In the genomic region with DNA sequence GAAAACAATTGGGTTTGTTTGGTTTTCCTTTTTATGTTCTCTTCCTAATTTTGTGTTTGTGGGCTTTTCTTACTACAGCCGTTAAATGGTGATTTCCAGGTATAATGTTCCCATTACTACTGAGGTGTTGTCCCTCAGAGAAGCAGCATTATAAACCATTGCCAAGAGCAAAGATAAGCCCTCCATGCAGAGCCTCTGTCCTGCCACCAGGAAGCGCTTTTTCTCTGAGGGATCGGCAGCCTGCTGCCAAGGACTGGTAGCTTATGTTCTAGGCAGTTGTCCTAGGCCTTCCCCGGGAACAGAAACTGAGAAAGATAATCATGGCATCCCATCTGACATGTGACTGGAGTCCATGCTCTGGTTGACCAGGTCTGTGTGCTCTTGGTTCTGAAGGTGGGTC, we compare ENCODE assay signal across 17 mouse cellular contexts. TPM values are rescaled to one million over a fixed set of nuclear protein-coding genes. Genes with fewer than 3 reads are reported as not detected.
DNase-seq lines count a peak whose midpoint lies in the region; ATAC-seq and TF ChIP-seq lines count a peak whose summit lies in the region.
"Had no signal": no experiment of that assay in that cellular context is flagged by ENCODE, and none has a peak within 500 bp of the region (broad histone marks: within the 10 kb centered on the region; RNA-seq: fewer than 3 reads in every experiment).

No protein-coding gene starts in this region.

- H3K9me3 ChIP-seq in forebrain, embryonic 12.5 days = no peaks in the 10 kb centered on the region
- no peaks in the 10 kb centered on the region for H3K9me3 ChIP-seq in forebrain, embryonic 10.5 days
- H3K9me3 ChIP-seq in midbrain, embryonic 16.5 days (replicated peaks; ENCODE audit: control insufficient read depth, low read length, poor library complexity, severe bottlenecking) = no peaks in the 10 kb centered on the region
- H3K9me3 ChIP-seq: heart, embryonic 13.5 days; kidney, embryonic 15.5 days had no signal

- peaks cover 76% of the 10 kb centered on the region for H3K36me3 ChIP-seq in forebrain, embryonic 12.5 days (replicated peaks)
- peaks cover 90% of the 10 kb centered on the region for H3K36me3 ChIP-seq in forebrain, embryonic 10.5 days (replicated peaks)
- H3K36me3 ChIP-seq in midbrain, embryonic 16.5 days (ENCODE audit: control insufficient read depth, insufficient read depth, low read length) = peaks cover 15% of the 10 kb centered on the region

- H3K4me2 ChIP-seq in forebrain, embryonic 12.5 days = no peak overlapping the region
- no peak overlapping the region for H3K4me2 ChIP-seq in midbrain, embryonic 16.5 days (ENCODE audit: low read length)
- H3K4me2 ChIP-seq: heart, embryonic 13.5 days; kidney, embryonic 15.5 days had no signal

- H3K4me1 ChIP-seq in forebrain, embryonic 12.5 days = peaks cover 27% of the 10 kb centered on the region
- H3K4me1 ChIP-seq in forebrain, embryonic 10.5 days = peaks cover 30% of the 10 kb centered on the region
- peaks cover 14% of the 10 kb centered on the region for H3K4me1 ChIP-seq in midbrain, embryonic 16.5 days (ENCODE audit: control insufficient read depth, insufficient read depth, low read length)

- H3K27ac ChIP-seq in forebrain, embryonic 12.5 days = 0 out of 2 replicates have a peak overlapping the region, but pooled peaks have one; percentile 92
- no peak overlapping the region for H3K27ac ChIP-seq in forebrain, embryonic 10.5 days
- H3K27ac ChIP-seq in layer of hippocampus, adult 2 months = 0 out of 2 replicates have a peak overlapping the region, but pooled peaks have one; percentile 43
- peak overlapping the region; percentile 12; the same call in 1 of the 2 replicates for H3K27ac ChIP-seq in midbrain, embryonic 16.5 days (ENCODE audit: low read length)
- H3K27ac ChIP-seq: heart, embryonic 13.5 days; kidney, embryonic 15.5 days had no signal

- no peak for DNase-seq in forebrain, embryonic 10.5 days (ENCODE audit: extremely low spot score, low spot score)
- DNase-seq in layer of hippocampus, adult 2 months (ENCODE audit: low spot score in 2 of 2) = no peak
- no peak for DNase-seq in layer of hippocampus, postnatal 36 days
- peak; percentile 38 for DNase-seq in R1 (ENCODE audit: low read depth, low spot score)
- no peak for DNase-seq in adrenal gland, adult 18-20 months (ENCODE audit: low spot score in 2 of 2)
- DNase-seq in right cerebral cortex, postnatal 4 days = no peak
- DNase-seq: adrenal gland, postnatal 36 days; cerebellum, adult 9-10 months; embryo, embryonic 11 days; gastrocnemius, postnatal 36 days; lung, postnatal 36 days; right cerebral cortex, postnatal 14 days had no signal

- H3K27me3 ChIP-seq in forebrain, embryonic 12.5 days = no peaks in the 10 kb centered on the region
- no peaks in the 10 kb centered on the region for H3K27me3 ChIP-seq in forebrain, embryonic 10.5 days (ENCODE audit: poor library complexity, severe bottlenecking)
- H3K27me3 ChIP-seq in midbrain, embryonic 16.5 days (ENCODE audit: control insufficient read depth, insufficient read depth, low read depth, low read length) = no peaks in the 10 kb centered on the region
- H3K27me3 ChIP-seq: heart, embryonic 13.5 days; kidney, embryonic 15.5 days had no signal

- peak; percentile 73 for TF ChIP-seq CTCF in layer of hippocampus, adult 2 months (conservative IDR thresholded peaks at IDR 0.05)

- H3K4me3 ChIP-seq in forebrain, embryonic 12.5 days (replicated peaks) = no peak overlapping the region
- H3K4me3 ChIP-seq in forebrain, embryonic 10.5 days = no peak overlapping the region
- no peak overlapping the region for H3K4me3 ChIP-seq in layer of hippocampus, adult 2 months
- H3K4me3 ChIP-seq in midbrain, embryonic 16.5 days (ENCODE audit: low read depth, low read length) = no peak overlapping the region
- H3K4me3 ChIP-seq: heart, embryonic 13.5 days; kidney, embryonic 15.5 days had no signal

- 96% methylated on average over 4 of the region's 4 CpGs for WGBS in forebrain, embryonic 12.5 days
- 92% methylated on average over 4 of the region's 4 CpGs for WGBS in forebrain, embryonic 10.5 days
- 96% methylated on average over 4 of the region's 4 CpGs for WGBS in midbrain, embryonic 16.5 days

- ATAC-seq in forebrain, embryonic 12.5 days (ENCODE audit: low FRiP score) = no peak
- ATAC-seq in midbrain, embryonic 16.5 days = no peak
- ATAC-seq: activated CD4-positive, CD25-positive, alpha-beta regulatory T cell, adult 4 months had no signal

- H3K9ac ChIP-seq in forebrain, embryonic 12.5 days = no peak overlapping the region
- H3K9ac ChIP-seq in midbrain, embryonic 16.5 days (ENCODE audit: low read depth, low read length) = no peak overlapping the region
- H3K9ac ChIP-seq: heart, embryonic 13.5 days; kidney, embryonic 15.5 days had no signal

RNA-seq across cellular contexts. Expression of a gene that starts 24.7 kb away (rescaled TPM):
- polyA plus RNA-seq in forebrain, embryonic 12.5 days (2016; fragmentation: Nextera tagmentation; extraction: Ambion mirVana) = not detected in 2 replicates
- polyA plus RNA-seq in forebrain, embryonic 10.5 days (2016; fragmentation: Nextera tagmentation; extraction: Ambion mirVana) = not detected in 2 replicates
- under 1 TPM; 0.49 to 0.96 TPM for total RNA-seq in layer of hippocampus, adult 2 months (2021)
- total RNA-seq in layer of hippocampus, postnatal 36 days (2021) = under 1 TPM; 0.57 to 0.61 TPM
- 0.31 TPM in 1 of 2 replicates, not detected in the other for polyA plus RNA-seq in midbrain, embryonic 16.5 days (2015; fragmentation: Nextera tagmentation; extraction: Ambion mirVana)
- not detected for total RNA-seq in adrenal gland, adult 18-20 months (2021)
- total RNA-seq: adrenal gland, postnatal 36 days; gastrocnemius, postnatal 36 days had no signal
- polyA plus RNA-seq: kidney, embryonic 15.5 days had no signal
